Mouse (Mus musculus) liver, adult 2 months (tissue): ENCODE results near the gene Tbx2.

ENCODE experiments used
- CTCF ChIP-seq: fragments of 200-500 bp; IDR thresholded peaks from 2 replicates; pipeline ENCODE4 v1.5.1; 2011; ENCODE audit warnings: low read depth, low read length, control low read depth
- POLR2A ChIP-seq: fragments of 200-500 bp; IDR thresholded peaks from 2 replicates; pipeline ENCODE4 v1.6.1; 2011; ENCODE audit warnings: low read length, control low read depth; ENCODE audit not compliant: insufficient read depth; ENCODE audit errors: extremely low read depth

GRCm38 (mm10) chr11:85841980-85842379 is 9.6 kb downstream of the Tbx2 start:
- TF ChIP-seq POLR2A: no peak
- TF ChIP-seq CTCF: peak; percentile 76
